Mouse (Mus musculus) kidney, embryonic 14.5 days (tissue): ENCODE measurements around the gene Vps29. TPM values are rescaled to one million over a fixed set of nuclear protein-coding genes. Genes with fewer than 3 reads are reported as not detected.

Experiments
- ATAC-seq: fragments of 200-750 bp; cut with Nextera tagmentation; 2 replicates; pipeline ENCODE4 v1.8.0; 2017; ENCODE audit warnings: moderate number of reproducible peaks, mild to moderate bottlenecking, moderate TSS enrichment, moderate library complexity; ENCODE audit not compliant: low FRiP score, low TSS enrichment
- H3K27ac ChIP-seq: fragments of 300-500 bp; sonication (generic); 2 replicates; pipeline ENCODE4 v1.5.1; 2014; ENCODE audit warnings: low read depth, mild to moderate bottlenecking, low read length, moderate library complexity, mixed read lengths
- H3K27me3 ChIP-seq: fragments of 300-500 bp; sonication (generic); 2 replicates; pipeline ENCODE4 v1.6.1; 2014; ENCODE audit warnings: mild to moderate bottlenecking, low read length; ENCODE audit not compliant: control insufficient read depth, insufficient read depth
- H3K36me3 ChIP-seq: fragments of 300-500 bp; sonication (generic); 2 replicates; pipeline ENCODE4 v1.6.1; 2014; ENCODE audit warnings: low read length, mixed read lengths; ENCODE audit not compliant: control insufficient read depth, insufficient read depth
- H3K4me1 ChIP-seq: fragments of 300-500 bp; sonication (generic); 2 replicates; pipeline ENCODE4 v1.6.1; 2014; ENCODE audit warnings: low read length, mixed read lengths; ENCODE audit not compliant: control insufficient read depth, insufficient read depth
- H3K4me2 ChIP-seq: fragments of 300-500 bp; sonication (generic); replicated peaks from 2 replicates; pipeline ENCODE4 v1.6.1; 2014; ENCODE audit warnings: low read depth, mild to moderate bottlenecking, low read length
- H3K4me3 ChIP-seq: fragments of 300-500 bp; sonication (generic); 2 replicates; pipeline ENCODE4 v1.5.1; 2014; ENCODE audit warnings: mild to moderate bottlenecking, low read length
- H3K9ac ChIP-seq: fragments of 300-500 bp; sonication (generic); 2 replicates; pipeline ENCODE4 v1.6.1; 2014; ENCODE audit warnings: low read depth, mild to moderate bottlenecking, low read length, moderate library complexity
- H3K9me3 ChIP-seq: fragments of 300-500 bp; sonication (generic); 2 replicates; pipeline ENCODE4 v1.6.1; 2016; ENCODE audit warnings: low read length; ENCODE audit not compliant: control insufficient read depth
- WGBS: fragments of 180-500 bp; shearing (Covaris S2); extraction: QIAGEN DNeasy Blood & Tissue Kit; methylation state at CpG from one replicate; pipeline ENCODE4 v1.1.7; 2014; 5-methylcytosine and 5-hydroxymethylcytosine counted together
- polyA plus RNA-seq: library from polyadenylated mRNA; unstranded; fragments of >200 nt; fragmentation: Nextera tagmentation; extraction: Ambion mirVana; gene quantifications from 2 replicates; pipeline ENCODE4 v1.2.1, GENCODE M21; 2014

Vps29 gene
- polyA plus RNA-seq, 1 experiment from 2014 or later, result 224 TPM

DNA sequence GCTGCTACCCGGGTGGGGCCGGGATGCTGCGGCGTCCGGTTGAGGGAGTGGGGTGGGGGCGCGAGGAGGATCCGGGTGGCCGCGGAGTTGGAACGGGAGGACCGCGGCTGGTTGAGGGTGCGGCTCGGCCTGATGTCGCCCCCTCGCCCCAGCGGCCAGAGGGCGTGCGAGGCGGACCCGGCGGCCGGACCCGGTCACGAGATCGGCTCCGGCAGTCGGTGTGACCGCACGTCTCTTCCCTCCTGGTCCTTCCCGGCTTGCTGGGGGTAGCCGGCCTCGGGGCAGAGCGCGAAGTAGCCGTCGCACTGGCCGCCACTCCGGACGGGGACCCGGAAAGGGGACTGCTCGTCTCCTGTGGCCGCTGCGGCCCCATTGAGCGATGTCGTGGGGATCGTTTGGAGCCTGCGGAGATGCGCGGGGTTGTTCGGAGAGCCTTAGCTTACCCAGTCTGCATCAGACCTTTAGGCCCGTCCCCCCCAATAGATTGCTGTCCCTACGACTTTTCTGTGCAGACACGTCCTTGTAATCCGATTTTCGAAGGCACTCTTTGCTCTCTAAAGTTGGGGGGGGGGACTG, 411 bp downstream of the Vps29 start:
- Histone ChIP-seq H3K4me1 (0 out of 2 replicates have a peak, but pooled peaks cover 3% of the 10 kb centered on the region), H3K9me3 (no peaks in the 10 kb centered on the region), H3K27me3 (no peaks in the 10 kb centered on the region), H3K4me2 (peak overlapping the region; percentile 79), H3K27ac (no peak overlapping the region), H3K36me3 (peaks cover 1% of the 10 kb centered on the region), H3K9ac (peak overlapping the region; percentile 86), H3K4me3 (peak overlapping the region; percentile 92)
- no peak; the same call in none of the 2 replicates for ATAC-seq
- WGBS, result under 1% methylated on average over 56 of the region's 57 CpGs

DNA sequence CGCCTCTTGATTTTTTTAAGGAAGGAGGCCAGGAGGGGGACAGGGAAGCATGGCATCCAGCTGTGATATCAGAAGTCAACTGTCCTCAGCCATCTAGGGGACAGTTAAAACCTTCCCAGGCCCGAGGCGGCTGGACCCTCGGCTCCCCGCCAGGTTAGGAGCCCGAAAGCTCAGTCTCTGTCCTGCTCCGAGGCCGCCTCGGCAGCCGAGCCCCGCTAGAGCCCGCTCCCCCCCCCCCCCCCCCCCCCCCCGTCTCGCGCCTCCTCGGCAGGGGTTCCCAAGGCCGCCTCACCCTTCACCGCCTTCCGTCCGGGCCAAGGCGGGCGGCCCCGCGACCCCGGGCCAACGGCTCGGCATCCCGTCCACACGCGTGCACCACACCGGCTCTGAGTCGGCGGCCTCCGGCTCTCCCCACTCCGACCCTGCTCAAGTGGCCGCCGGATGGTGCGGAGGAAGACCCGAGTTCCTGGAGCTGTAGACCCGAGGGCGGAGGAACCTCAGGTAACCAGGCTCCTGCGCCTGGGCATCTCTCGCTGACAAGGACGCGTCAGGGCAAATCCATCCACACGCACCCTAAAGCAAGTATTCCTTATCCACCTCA, 17.5 kb downstream of the Vps29 start, which contains the start of gene Gpn3:
Gene Gpn3, plus strand, starts transcription at position 286 of the 601 bp plus-strand sequence.
- Histone ChIP-seq H3K36me3 (peaks cover 33% of the 10 kb centered on the region), H3K27me3 (no peaks in the 10 kb centered on the region), H3K4me2 (peak within 1 kb of the TSS; percentile 53), H3K4me3 (peak within 1 kb of the TSS; percentile 83), H3K9me3 (no peaks in the 10 kb centered on the region), H3K27ac (peak within 1 kb of the TSS; percentile 94), H3K9ac (peak within 1 kb of the TSS; percentile 84), H3K4me1 (peaks cover 8% of the 10 kb centered on the region)
- 1% methylated on average over 37 of the region's 46 CpGs for whole genome bisulfite sequencing
- peak; percentile 86 for ATAC-seq

GRCm38 (mm10) chr5:122372192-122372769, 18.1 kb downstream of the Vps29 start, which contains the start of gene Fam216a:
Fam216a (minus strand) TSS chr5:122372364.
- Histone ChIP-seq H3K9me3 (no peaks in the 10 kb centered on the region), H3K4me3 (peak within 1 kb of the TSS; percentile 83), H3K27ac (peak within 1 kb of the TSS; percentile 94), H3K36me3 (peaks cover 30% of the 10 kb centered on the region), H3K4me2 (peak within 1 kb of the TSS; percentile 53), H3K4me1 (peaks cover 8% of the 10 kb centered on the region), H3K9ac (peak within 1 kb of the TSS; percentile 84), H3K27me3 (no peaks in the 10 kb centered on the region)
- ATAC-seq, result peak; percentile 94
- WGBS, result under 1% methylated on average over 53 of the region's 53 CpGs

DNA sequence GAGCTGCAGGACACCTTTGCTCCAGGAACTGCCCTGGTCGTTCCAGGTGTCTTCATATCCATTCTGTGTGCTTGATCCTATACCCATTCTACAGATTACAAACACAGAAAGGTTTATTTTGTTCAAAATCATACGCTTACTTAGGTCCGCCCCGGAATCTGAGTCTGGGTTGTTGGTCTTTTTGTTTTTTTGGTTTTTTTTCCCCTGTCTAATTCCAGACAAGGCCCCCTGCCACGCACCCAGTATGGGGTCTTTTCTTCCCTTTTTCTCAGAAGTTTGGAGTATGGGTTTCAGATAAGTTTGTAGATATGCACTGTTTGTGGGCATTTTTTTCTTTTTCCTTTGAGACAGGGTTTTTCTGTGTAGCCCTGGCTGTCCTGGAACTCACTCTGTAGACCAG, 18.7 kb downstream of the Vps29 start:
- Histone ChIP-seq H3K27me3 (no peaks in the 10 kb centered on the region), H3K9ac (peak overlapping the region; percentile 84), H3K4me2 (peak overlapping the region; percentile 53), H3K4me3 (peak overlapping the region; percentile 83), H3K36me3 (peaks cover 25% of the 10 kb centered on the region), H3K4me1 (peaks cover 8% of the 10 kb centered on the region), H3K9me3 (no peaks in the 10 kb centered on the region), H3K27ac (peak overlapping the region; percentile 94)
- 0 out of 2 replicates have a peak, but pooled peaks have one; percentile 2 for ATAC-seq
- 11% methylated on average over 5 of the region's 5 CpGs for WGBS

DNA sequence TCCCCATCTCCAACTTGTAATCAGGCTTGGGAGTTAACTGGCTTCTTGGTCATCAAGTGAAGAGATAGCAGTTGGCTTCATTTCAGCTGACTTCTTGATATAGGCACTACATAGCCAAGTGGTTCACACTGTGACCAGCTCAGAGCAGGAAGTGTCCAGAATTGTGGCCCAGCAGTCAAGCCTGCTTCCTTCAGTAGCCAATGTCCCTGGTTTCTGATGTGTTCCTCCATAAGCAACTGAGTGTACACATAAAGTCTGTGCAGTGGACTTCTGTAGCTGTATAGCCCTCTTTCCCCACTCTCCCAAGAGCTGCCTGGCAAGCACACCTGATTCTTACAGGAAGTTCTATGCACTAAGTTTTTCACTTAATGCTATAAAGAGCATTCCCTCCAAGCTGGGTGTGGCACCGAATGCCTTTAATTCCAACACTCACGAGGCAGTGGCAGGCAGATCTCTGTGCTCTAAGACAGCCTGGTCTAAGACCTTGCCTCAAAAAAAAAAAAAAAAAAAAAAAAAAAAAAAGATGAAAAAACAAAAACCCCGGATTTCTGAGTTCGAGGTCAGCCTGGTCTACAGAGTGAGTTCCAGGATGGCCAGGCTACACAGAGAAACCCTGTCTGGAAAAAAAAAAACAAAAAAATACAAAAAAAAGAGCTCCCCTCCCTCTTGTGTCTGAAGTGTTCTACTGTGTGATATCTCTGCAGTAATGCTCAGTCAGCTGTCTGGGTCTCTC, 23.1 kb downstream of the Vps29 start:
- Histone ChIP-seq H3K4me1 (peaks cover 8% of the 10 kb centered on the region), H3K27ac (no peak overlapping the region), H3K36me3 (peaks cover 44% of the 10 kb centered on the region), H3K9me3 (no peaks in the 10 kb centered on the region), H3K27me3 (no peaks in the 10 kb centered on the region), H3K9ac (no peak overlapping the region), H3K4me3 (no peak overlapping the region), H3K4me2 (no peak overlapping the region)
- WGBS, result 88% methylated on average over 4 of the region's 4 CpGs
- no peak for ATAC-seq

GRCm38 (mm10) chr5:122378171-122378570, 24.0 kb downstream of the Vps29 start:
- no peak overlapping the region for H3K9ac ChIP-seq
- no peaks in the 10 kb centered on the region for H3K27me3 ChIP-seq
- peaks cover 50% of the 10 kb centered on the region for H3K36me3 ChIP-seq
- peaks cover 4% of the 10 kb centered on the region for H3K4me1 ChIP-seq
- H3K9me3 ChIP-seq, result no peaks in the 10 kb centered on the region
- no peak overlapping the region for H3K4me2 ChIP-seq
- H3K4me3 ChIP-seq, result no peak overlapping the region
- no peak overlapping the region for H3K27ac ChIP-seq
- ATAC-seq, result no peak
- 96% methylated on average over 12 of the region's 12 CpGs for WGBS

GRCm38 (mm10) chr5:122379374-122380155, 25.4 kb downstream of the Vps29 start:
- ATAC-seq, result peak; percentile 78
- H3K9me3 ChIP-seq, result no peaks in the 10 kb centered on the region
- H3K4me2 ChIP-seq, result no peak overlapping the region
- 56% methylated on average over 11 of the region's 11 CpGs for WGBS
- no peaks in the 10 kb centered on the region for H3K4me1 ChIP-seq
- H3K36me3 ChIP-seq, result peaks cover 49% of the 10 kb centered on the region
- H3K27me3 ChIP-seq, result no peaks in the 10 kb centered on the region
- no peak overlapping the region for H3K4me3 ChIP-seq
- H3K27ac ChIP-seq, result no peak overlapping the region
- H3K9ac ChIP-seq, result no peak overlapping the region

- H3K9me3 ChIP-seq, result no peaks in the 10 kb centered on the region
- H3K36me3 ChIP-seq, result 0 out of 2 replicates have a peak, but pooled peaks cover 3% of the 10 kb centered on the region
- WGBS, result 91% methylated on average over 5 of the region's 5 CpGs
- no peak overlapping the region for H3K9ac ChIP-seq
- H3K27me3 ChIP-seq, result no peaks in the 10 kb centered on the region
- peaks cover 7% of the 10 kb centered on the region; the same call in 1 of the 2 replicates for H3K4me1 ChIP-seq
- ATAC-seq, result no peak
- no peak overlapping the region for H3K4me2 ChIP-seq
- no peak overlapping the region for H3K4me3 ChIP-seq
- H3K27ac ChIP-seq, result no peak overlapping the region
These were observed 35.8 kb downstream of the Vps29 start for GRCm38 (mm10) chr5:122390006-122390405.
